Mouse (Mus musculus): ENCODE results near the gene Hoxd13.

- TF ChIP-seq FLI1 (IDR thresholded peaks at IDR 0.05; ENCODE audit: low read length) (no peak), GATA1 (IDR thresholded peaks at IDR 0.05; ENCODE audit: borderline replicate concordance, low read length) (no peak)
These were observed 21.6 kb downstream of the Hoxd13 start for GRCm38 (mm10) chr2:74689574-74690337.

All from megakaryocyte, embryonic 14.5 days (primary cell).